Mouse (Mus musculus) bone marrow, adult 2 months (tissue): Measurements from ENCODE around the gene Gnptab.

Experiments
- CTCF ChIP-seq: fragments of 200-500 bp; IDR thresholded peaks from 2 replicates; pipeline ENCODE4 v1.5.1; 2011; ENCODE audit warnings: low read length, control low read depth; ENCODE audit not compliant: control insufficient read depth, insufficient read depth
- POLR2A ChIP-seq: fragments of 200-500 bp; IDR thresholded peaks from 2 replicates; pipeline ENCODE4 v1.6.1; 2011; ENCODE audit warnings: low read depth, mild to moderate bottlenecking, control low read depth, low read length, borderline replicate concordance; ENCODE audit not compliant: control insufficient read depth

- peak; percentile 61 for TF ChIP-seq CTCF
- no peak for TF ChIP-seq POLR2A
These were observed 7.1 kb upstream of the Gnptab start for GRCm38 (mm10) chr10:88371793-88372192.
